ENCODE assay signal across 17 mouse cellular contexts in genomic region chr10:42086691-42087090, GRCm38 (mm10).
"Had no signal": no experiment of that assay in that cellular context is flagged by ENCODE, and none has a peak within 500 bp of the region (broad histone marks: within the 10 kb centered on the region; RNA-seq: fewer than 3 reads in every experiment).

No protein-coding gene starts in this region.

- H3K36me3 ChIP-seq: kidney, embryonic 15.5 days; liver, embryonic 13.5 days; midbrain, embryonic 12.5 days; midbrain, embryonic 15.5 days; neural tube, embryonic 12.5 days; neural tube, embryonic 15.5 days; stomach, embryonic 15.5 days had no signal

- H3K27me3 ChIP-seq: kidney, embryonic 15.5 days; liver, embryonic 13.5 days; neural tube, embryonic 12.5 days; neural tube, embryonic 15.5 days; stomach, embryonic 15.5 days had no signal

- ATAC-seq: midbrain, embryonic 15.5 days had no signal

- H3K9ac ChIP-seq: kidney, embryonic 15.5 days; liver, embryonic 13.5 days; midbrain, embryonic 12.5 days; midbrain, embryonic 15.5 days; neural tube, embryonic 12.5 days; neural tube, embryonic 15.5 days; stomach, embryonic 15.5 days had no signal

- H3K4me3 ChIP-seq: kidney, embryonic 15.5 days; left cerebral cortex, adult 2 months; liver, embryonic 13.5 days; midbrain, embryonic 12.5 days; midbrain, embryonic 15.5 days; neural tube, embryonic 12.5 days; neural tube, embryonic 15.5 days; stomach, embryonic 15.5 days had no signal

- DNase-seq: kidney, adult 8-10 months; kidney, postnatal 10 days; kidney, postnatal 36 days; layer of hippocampus, postnatal 36 days; liver, embryonic 13.5 days; lung, adult 2 months; right cerebral cortex, postnatal 25 days; spleen, adult 18-20 months; thymus, adult 2 months; thymus, postnatal 14 days had no signal

- H3K27ac ChIP-seq: kidney, embryonic 15.5 days; left cerebral cortex, adult 2 months; liver, embryonic 13.5 days; midbrain, embryonic 12.5 days; midbrain, embryonic 15.5 days; neural tube, embryonic 12.5 days; neural tube, embryonic 15.5 days; stomach, embryonic 15.5 days had no signal
